Mouse (Mus musculus) hindbrain, postnatal 0 days (tissue): ENCODE results near the gene Cd247. TPM values are rescaled to one million over a fixed set of nuclear protein-coding genes. Genes with fewer than 3 reads are reported as not detected.

ENCODE experiments used
- ATAC-seq: fragments of 200-750 bp; cut with Nextera tagmentation; 2 replicates; pipeline ENCODE4 v1.8.0; 2017; ENCODE audit warnings: mild to moderate bottlenecking, moderate TSS enrichment, moderate library complexity
- DNase-seq: peaks from one replicate; pipeline ENCODE4 v3.0.0-alpha.2; 2015; ENCODE audit warnings: low spot score
- H3K27ac ChIP-seq: fragments of 300-500 bp; sonication (generic); 2 replicates; pipeline ENCODE4 v1.5.1; 2014; ENCODE audit warnings: mild to moderate bottlenecking
- H3K27me3 ChIP-seq: fragments of 300-500 bp; sonication (generic); 2 replicates; pipeline ENCODE4 v1.6.1; 2014; ENCODE audit warnings: low read length, mixed read lengths; ENCODE audit not compliant: insufficient read depth
- H3K36me3 ChIP-seq: fragments of 300-500 bp; sonication (generic); 2 replicates; pipeline ENCODE4 v1.6.1; 2014; ENCODE audit warnings: low read length, mixed read lengths; ENCODE audit not compliant: insufficient read depth
- H3K4me1 ChIP-seq: fragments of 300-500 bp; sonication (generic); 2 replicates; pipeline ENCODE4 v1.6.1; 2014; ENCODE audit warnings: antibody characterized with exemption, low read length, mixed read lengths; ENCODE audit not compliant: insufficient read depth
- H3K4me2 ChIP-seq: fragments of 300-500 bp; sonication (generic); 2 replicates; pipeline ENCODE4 v1.6.1; 2014; ENCODE audit warnings: low read depth, mild to moderate bottlenecking, low read length, moderate library complexity, mixed read lengths
- H3K4me3 ChIP-seq: fragments of 300-500 bp; sonication (generic); 2 replicates; pipeline ENCODE4 v1.5.1; 2014; ENCODE audit warnings: low read length
- H3K9ac ChIP-seq: fragments of 300-500 bp; sonication (generic); replicated peaks from 2 replicates; pipeline ENCODE4 v1.6.1; 2014; ENCODE audit warnings: mild to moderate bottlenecking, low read length, moderate library complexity, mixed read lengths
- H3K9me3 ChIP-seq: fragments of 300-500 bp; sonication (generic); 2 replicates; pipeline ENCODE4 v1.6.1; 2016; ENCODE audit warnings: low read length, mixed read lengths
- CTCF ChIP-seq: IDR thresholded peaks from 2 replicates; pipeline ENCODE4 v1.5.1; 2016; ENCODE audit warnings: antibody characterized with exemption, control low read depth, low read depth
- WGBS: fragments of 180-500 bp; shearing (Covaris S2); extraction: QIAGEN DNeasy Blood & Tissue Kit; methylation state at CpG from one replicate; pipeline ENCODE4 v1.1.7; 2014; 5-methylcytosine and 5-hydroxymethylcytosine counted together
- polyA plus RNA-seq: library from polyadenylated mRNA; unstranded; fragments of >200 nt; fragmentation: Nextera tagmentation; extraction: Ambion mirVana; gene quantifications from 2 replicates; pipeline ENCODE4 v1.2.1, GENCODE M21; 2015
- total RNA-seq: library from RNA; depleted of rRNA; stranded (reverse); fragments of >200 nt; gene quantifications from 2 replicates; pipeline ENCODE4 v1.2.3, GENCODE M21; 2014

Gene Cd247
- total and polyA plus RNA-seq, 2 experiments from 2014 or later: 0.39 TPM; not detected in 1

- Histone ChIP-seq H3K4me1 (no peaks in the 10 kb centered on the region), H3K36me3 (no peaks in the 10 kb centered on the region), H3K27ac (no peak overlapping the region), H3K4me2 (no peak overlapping the region), H3K27me3 (no peaks in the 10 kb centered on the region), H3K9ac (no peak overlapping the region), H3K9me3 (no peaks in the 10 kb centered on the region), H3K4me3 (no peak overlapping the region)
- DNase-seq (no peak), ATAC-seq (no peak)
- no peak for TF ChIP-seq CTCF
- 80% methylated on average over 17 of the region's 17 CpGs for WGBS
These were observed 682 bp downstream of the Cd247 start for GRCm38 (mm10) chr1:165789066-165789660.

- 93% methylated on average over 6 of the region's 6 CpGs for WGBS
- Histone ChIP-seq H3K4me3 (no peak overlapping the region), H3K9ac (no peak overlapping the region), H3K27me3 (no peaks in the 10 kb centered on the region), H3K36me3 (no peaks in the 10 kb centered on the region), H3K4me2 (no peak overlapping the region), H3K27ac (no peak overlapping the region), H3K9me3 (no peaks in the 10 kb centered on the region), H3K4me1 (no peaks in the 10 kb centered on the region)
- DNase-seq (no peak), ATAC-seq (no peak)
- no peak for TF ChIP-seq CTCF
These were observed 1.5 kb downstream of the Cd247 start for GRCm38 (mm10) chr1:165789963-165790362.

GRCm38 (mm10) chr1:165790461-165791210 lies 2.2 kb downstream of the Cd247 start:
- H3K36me3 ChIP-seq: no peaks in the 10 kb centered on the region
- no peaks in the 10 kb centered on the region for H3K9me3 ChIP-seq
- no peak overlapping the region for H3K9ac ChIP-seq
- no peaks in the 10 kb centered on the region for H3K4me1 ChIP-seq
- ATAC-seq (no peak), DNase-seq (no peak)
- no peak overlapping the region for H3K4me3 ChIP-seq
- TF ChIP-seq CTCF: no peak
- WGBS: 92% methylated on average over 17 of the region's 17 CpGs
- H3K27ac ChIP-seq: no peak overlapping the region
- no peak overlapping the region for H3K4me2 ChIP-seq
- no peaks in the 10 kb centered on the region for H3K27me3 ChIP-seq

- H3K9ac ChIP-seq: no peak overlapping the region
- H3K4me3 ChIP-seq: no peak overlapping the region
- WGBS: 81% methylated on average over 9 of the region's 9 CpGs
- no peak for DNase-seq
- no peaks in the 10 kb centered on the region for H3K36me3 ChIP-seq
- H3K27ac ChIP-seq: no peak overlapping the region
- TF ChIP-seq CTCF: no peak
- no peaks in the 10 kb centered on the region for H3K4me1 ChIP-seq
- no peak for ATAC-seq
- H3K27me3 ChIP-seq: no peaks in the 10 kb centered on the region
- H3K9me3 ChIP-seq: no peaks in the 10 kb centered on the region
- H3K4me2 ChIP-seq: no peak overlapping the region
These were observed 2.9 kb downstream of the Cd247 start for GRCm38 (mm10) chr1:165791411-165791810.

- no peaks in the 10 kb centered on the region for H3K9me3 ChIP-seq
- no peak for ATAC-seq
- H3K27me3 ChIP-seq: no peaks in the 10 kb centered on the region
- TF ChIP-seq CTCF: no peak
- H3K4me2 ChIP-seq: no peak overlapping the region
- no peak overlapping the region for H3K27ac ChIP-seq
- WGBS: 75% methylated on average over 11 of the region's 11 CpGs
- H3K4me3 ChIP-seq: no peak overlapping the region
- no peaks in the 10 kb centered on the region for H3K36me3 ChIP-seq
- no peak overlapping the region for H3K9ac ChIP-seq
- H3K4me1 ChIP-seq: no peaks in the 10 kb centered on the region
- DNase-seq: no peak
These were observed 13.3 kb downstream of the Cd247 start for GRCm38 (mm10) chr1:165801709-165802310.

- Histone ChIP-seq H3K27me3 (no peaks in the 10 kb centered on the region), H3K9ac (no peak overlapping the region), H3K27ac (no peak overlapping the region), H3K4me2 (no peak overlapping the region), H3K4me3 (no peak overlapping the region), H3K9me3 (no peaks in the 10 kb centered on the region), H3K4me1 (no peaks in the 10 kb centered on the region), H3K36me3 (no peaks in the 10 kb centered on the region)
- WGBS: 81% methylated on average over 5 of the region's 5 CpGs
- ATAC-seq (no peak), DNase-seq (no peak)
- TF ChIP-seq CTCF: no peak
These were observed 14.6 kb downstream of the Cd247 start for GRCm38 (mm10) chr1:165803107-165803506.

GRCm38 (mm10) chr1:165804133-165804532 lies 15.7 kb downstream of the Cd247 start:
- Histone ChIP-seq H3K27ac (no peak overlapping the region), H3K4me1 (no peaks in the 10 kb centered on the region), H3K36me3 (no peaks in the 10 kb centered on the region), H3K27me3 (no peaks in the 10 kb centered on the region), H3K9ac (no peak overlapping the region), H3K9me3 (no peaks in the 10 kb centered on the region), H3K4me3 (no peak overlapping the region), H3K4me2 (no peak overlapping the region)
- TF ChIP-seq CTCF: no peak
- WGBS: 89% methylated on average over 4 of the region's 4 CpGs
- DNase-seq: no peak
- no peak for ATAC-seq
